Mouse (Mus musculus) lung, postnatal 0 days (tissue): Measurements from ENCODE around the gene Slc52a3.

Source experiments
- CTCF ChIP-seq: IDR thresholded peaks from 2 replicates; pipeline ENCODE4 v1.5.1; 2016; ENCODE audit warnings: antibody characterized with exemption, mild to moderate bottlenecking
- EP300 ChIP-seq: IDR thresholded peaks from 2 replicates; pipeline ENCODE4 v1.6.1; 2016; ENCODE audit warnings: antibody characterized with exemption, mild to moderate bottlenecking, control low read depth

DNA sequence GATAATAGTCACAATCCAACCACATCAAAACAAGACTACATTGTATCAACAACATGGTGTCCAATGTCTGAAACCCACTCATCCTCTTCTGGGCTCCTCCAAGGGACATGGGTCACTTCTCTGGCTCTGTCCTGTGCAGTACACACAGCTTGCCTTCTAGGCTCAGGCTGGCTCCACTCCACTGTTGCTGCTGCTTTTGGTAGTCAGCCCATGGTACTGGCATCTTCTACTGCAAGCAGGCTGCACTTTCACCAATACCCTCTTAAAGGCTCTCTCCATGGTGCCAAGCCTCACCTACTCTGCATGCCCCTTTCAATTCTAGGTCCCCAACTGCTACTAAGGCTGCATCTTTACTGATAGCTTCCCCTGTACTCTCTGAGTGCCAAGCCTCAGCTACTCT lies 43.8 kb downstream of the Slc52a3 start:
- TF ChIP-seq CTCF: no peak
- TF ChIP-seq EP300: no peak
